Mouse (Mus musculus): Measurements from ENCODE around the gene Limch1.

DNA sequence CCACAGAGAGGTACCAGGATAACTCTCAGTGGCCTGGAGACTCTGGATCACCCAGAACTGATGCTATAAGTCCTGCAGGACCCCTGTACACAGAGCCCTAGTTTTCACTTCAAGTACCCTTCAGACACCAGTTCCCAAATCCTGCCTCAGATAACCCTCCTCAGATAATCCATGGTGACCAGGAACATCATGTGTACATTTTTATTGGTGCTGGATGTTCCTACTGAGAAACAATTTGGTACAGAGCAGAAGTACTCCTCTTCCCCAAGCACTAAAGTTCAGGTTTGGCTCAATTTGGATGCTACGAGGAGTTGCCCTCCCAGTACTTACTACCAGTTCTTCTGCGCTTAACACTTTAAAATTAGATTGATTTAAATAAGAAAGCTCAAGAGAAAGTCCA lies 348.4 kb downstream of the Limch1 start:
- TF ChIP-seq CTCF (IDR thresholded peaks at IDR 0.05) = no peak
- no peak for TF ChIP-seq EP300 (IDR thresholded peaks at IDR 0.05)
